8 mouse cellular contexts compared by ENCODE assay signal in genomic region chr6:12748787-12749530, GRCm38 (mm10). TPM values are rescaled to one million over a fixed set of nuclear protein-coding genes. Genes with fewer than 3 reads are reported as not detected.
DNase-seq lines count a peak whose midpoint lies in the region; ATAC-seq and TF ChIP-seq lines count a peak whose summit lies in the region.

Gene Thsd7a, minus strand, starts transcription at chr6:12749410.

- TF ChIP-seq POLR2A in ES-Bruce4 (IDR thresholded peaks at IDR 0.05; ENCODE audit: insufficient read depth, low read length) = no peak

- H3K36me3 ChIP-seq in ES-Bruce4 (ENCODE audit: control insufficient read depth, insufficient read depth, low read length, poor library complexity, severe bottlenecking) = no peaks in the 10 kb centered on the region
- no peaks in the 10 kb centered on the region for H3K36me3 ChIP-seq in forebrain, embryonic 15.5 days
- H3K36me3 ChIP-seq in heart, postnatal 0 days (replicated peaks; ENCODE audit: control insufficient read depth, insufficient read depth, low read length) = no peaks in the 10 kb centered on the region
- H3K36me3 ChIP-seq in liver, embryonic 14.5 days (replicated peaks; ENCODE audit: control insufficient read depth, insufficient read depth, low read depth) = no peaks in the 10 kb centered on the region

- no peaks in the 10 kb centered on the region for H3K4me1 ChIP-seq in ES-Bruce4 (ENCODE audit: control insufficient read depth, insufficient read depth, low read length)
- peaks cover 14% of the 10 kb centered on the region for H3K4me1 ChIP-seq in forebrain, embryonic 15.5 days
- H3K4me1 ChIP-seq in heart, postnatal 0 days (ENCODE audit: control insufficient read depth, insufficient read depth) = 0 out of 2 replicates have a peak, but pooled peaks cover 8% of the 10 kb centered on the region
- no peaks in the 10 kb centered on the region for H3K4me1 ChIP-seq in liver, embryonic 14.5 days (replicated peaks; ENCODE audit: control insufficient read depth in 2 of 2, insufficient read depth in 2 of 2, low read length in 1 of 2)

- no peak within 1 kb of the TSS for H3K27ac ChIP-seq in ES-Bruce4 (ENCODE audit: insufficient read depth, low read length)
- peak within 1 kb of the TSS; percentile 91 for H3K27ac ChIP-seq in forebrain, embryonic 15.5 days (replicated peaks)
- H3K27ac ChIP-seq in heart, postnatal 0 days (ENCODE audit: low read depth) = peak within 1 kb of the TSS; percentile 82
- no peak within 1 kb of the TSS for H3K27ac ChIP-seq in liver, embryonic 14.5 days

- peak; percentile 11 for DNase-seq in cerebellum, adult 11 months
- DNase-seq in heart, postnatal 0 days (ENCODE audit: low spot score) = peak; percentile 33
- DNase-seq in kidney, postnatal 4 days = peak; percentile 63 to 75
- no peak for DNase-seq in liver, embryonic 14.5 days (ENCODE audit: low read depth in 3 of 3, low spot score in 3 of 3)
- peak; percentile 6 for DNase-seq in ovary, adult 18-20 months (ENCODE audit: low spot score)

- WGBS in forebrain, embryonic 15.5 days = under 1% methylated on average over 56 of the region's 56 CpGs
- WGBS in heart, postnatal 0 days = under 1% methylated on average over 56 of the region's 56 CpGs
- under 1% methylated on average over 56 of the region's 56 CpGs for WGBS in liver, embryonic 14.5 days (ENCODE audit: insufficient replicate concordance)

- peak within 1 kb of the TSS; percentile 74 for H3K4me3 ChIP-seq in ES-Bruce4 (ENCODE audit: low read depth, low read length)
- peak within 1 kb of the TSS; percentile 70 for H3K4me3 ChIP-seq in forebrain, embryonic 15.5 days
- H3K4me3 ChIP-seq in heart, postnatal 0 days (ENCODE audit: low read depth, low read length) = peak within 1 kb of the TSS; percentile 64
- peak within 1 kb of the TSS; percentile 46 to 47 for H3K4me3 ChIP-seq in liver, embryonic 14.5 days (ENCODE audit: insufficient read depth in 1 of 2, low read depth in 2 of 2, low read length in 2 of 2)

- TF ChIP-seq EP300 in ES-Bruce4 (IDR thresholded peaks at IDR 0.05; ENCODE audit: insufficient read depth, low read depth, low read length) = no peak
- TF ChIP-seq EP300 in heart, postnatal 0 days (IDR thresholded peaks at IDR 0.05; ENCODE audit: low read depth) = no peak
- no peak for TF ChIP-seq EP300 in liver, embryonic 14.5 days (IDR thresholded peaks at IDR 0.05; ENCODE audit: low read depth)

- no peaks in the 10 kb centered on the region for H3K9me3 ChIP-seq in ES-Bruce4 (replicated peaks; ENCODE audit: control insufficient read depth, insufficient read depth, low read length, poor library complexity, severe bottlenecking)
- H3K9me3 ChIP-seq in forebrain, embryonic 15.5 days = no peaks in the 10 kb centered on the region
- no peaks in the 10 kb centered on the region for H3K9me3 ChIP-seq in heart, postnatal 0 days (replicated peaks; ENCODE audit: control insufficient read depth, low read length)
- H3K9me3 ChIP-seq in liver, embryonic 14.5 days (ENCODE audit: control insufficient read depth, low read length) = no peaks in the 10 kb centered on the region

- H3K27me3 ChIP-seq in ES-Bruce4 (ENCODE audit: control insufficient read depth, insufficient read depth, low read length, poor library complexity, severe bottlenecking) = 0 out of 2 replicates have a peak, but pooled peaks cover 5% of the 10 kb centered on the region
- peaks cover 6% of the 10 kb centered on the region; the same call in 1 of the 2 replicates for H3K27me3 ChIP-seq in forebrain, embryonic 15.5 days
- no peaks in the 10 kb centered on the region for H3K27me3 ChIP-seq in heart, postnatal 0 days (ENCODE audit: control insufficient read depth, insufficient read depth, low read length)
- peaks cover 17% of the 10 kb centered on the region for H3K27me3 ChIP-seq in liver, embryonic 14.5 days (ENCODE audit: control insufficient read depth, insufficient read depth, low read length)

- H3K9ac ChIP-seq in ES-Bruce4 (ENCODE audit: low read depth, poor library complexity, severe bottlenecking) = peak within 1 kb of the TSS; percentile 65
- peak within 1 kb of the TSS; percentile 78 for H3K9ac ChIP-seq in forebrain, embryonic 15.5 days (replicated peaks)
- H3K9ac ChIP-seq in heart, postnatal 0 days (replicated peaks; ENCODE audit: low read depth, low read length) = peak within 1 kb of the TSS; percentile 55
- no peak within 1 kb of the TSS for H3K9ac ChIP-seq in liver, embryonic 14.5 days (replicated peaks)

- no peak for TF ChIP-seq CTCF in ES-Bruce4 (IDR thresholded peaks at IDR 0.05; ENCODE audit: low read depth, low read length)
- no peak for TF ChIP-seq CTCF in heart, postnatal 0 days (IDR thresholded peaks at IDR 0.05; ENCODE audit: low read depth)
- TF ChIP-seq CTCF in liver, embryonic 14.5 days (IDR thresholded peaks at IDR 0.05; ENCODE audit: low read depth) = no peak

- ATAC-seq in forebrain, embryonic 15.5 days (replicated peaks) = peak; percentile 91
- peak; percentile 82 for ATAC-seq in heart, postnatal 0 days (ENCODE audit: insufficient read depth, low read depth)
- ATAC-seq in liver, embryonic 14.5 days (ENCODE audit: insufficient read depth) = 0 out of 2 replicates have a peak, but pooled peaks have one; percentile 35
- ATAC-seq in megakaryocyte-erythroid progenitor cell, adult 5-6 weeks (replicated peaks; ENCODE audit: low FRiP score, low TSS enrichment, poor library complexity, severe bottlenecking) = no peak

- peak within 1 kb of the TSS; percentile 97 for H3K4me2 ChIP-seq in forebrain, embryonic 15.5 days (replicated peaks)
- peak within 1 kb of the TSS; percentile 97 for H3K4me2 ChIP-seq in heart, postnatal 0 days (ENCODE audit: low read depth, low read length)
- H3K4me2 ChIP-seq in liver, embryonic 14.5 days (ENCODE audit: low read depth) = peak within 1 kb of the TSS; percentile 60

RNA-seq across cellular contexts. Expression of gene Thsd7a, which starts in this region (rescaled TPM):
- 2.4 and 3.3 TPM in 2 replicates for polyA plus RNA-seq in ES-Bruce4 (2011; ENCODE audit: insufficient read depth, insufficient read length, low read depth, missing spikeins)
- polyA plus RNA-seq in forebrain, embryonic 15.5 days (2015; fragmentation: Nextera tagmentation; extraction: Ambion mirVana) = 13.4 and 13.8 TPM in 2 replicates
- total RNA-seq in heart, postnatal 0 days (2014; rRNA removed; ENCODE audit: low replicate concordance) = 4.5 and 4.7 TPM in 2 replicates
- 2.0 and 2.2 TPM in 2 replicates for polyA plus RNA-seq in heart, postnatal 0 days (2015; fragmentation: Nextera tagmentation; extraction: Ambion mirVana)
- polyA plus RNA-seq in liver, embryonic 14.5 days (2012; rRNA removed) = 0.05 and 0.08 TPM in 2 replicates
- polyA plus RNA-seq in liver, embryonic 14.5 days (2014; fragmentation: Nextera tagmentation; extraction: Ambion mirVana) = 0.21 and 0.41 TPM in 2 replicates
- total RNA-seq in megakaryocyte-erythroid progenitor cell, adult 5-6 weeks (2014; fragmentation: Nextera tagmentation) = not detected in 2 replicates
- total RNA-seq in megakaryocyte-erythroid progenitor cell, adult 5-6 weeks (2017) = not detected in 2 replicates

Comparison
In these comparisons a context has a peak if more than half of its experiments do, and no peak if none do; other contexts are left out.
1. Peak in ATAC-seq, H3K4me3 ChIP-seq and H3K4me2 ChIP-seq in liver, embryonic 14.5 days; RNA of the gene not detected or under 1 TPM.
2. H3K27ac ChIP-seq: peak in forebrain, embryonic 15.5 days (single experiment) and heart, postnatal 0 days (single experiment); none in ES-Bruce4 (single experiment) and liver, embryonic 14.5 days (single experiment).
3. DNase-seq: peak in cerebellum, adult 11 months (single experiment), heart, postnatal 0 days (single experiment), kidney, postnatal 4 days (2 of 2) and ovary, adult 18-20 months (single experiment); none in liver, embryonic 14.5 days (0 of 3).
4. Peak in every context shown above with its lines, with median percentiles within 50 percentile points of each other: H3K4me3 ChIP-seq and H3K4me2 ChIP-seq.